Mouse (Mus musculus) liver, postnatal 0 days (tissue): ENCODE measurements around the gene Olfr1342.

Experiments
- CTCF ChIP-seq: sonication (generic); IDR thresholded peaks from 2 replicates; pipeline ENCODE4 v1.5.1; 2016; ENCODE audit warnings: antibody characterized with exemption, low read depth
- EP300 ChIP-seq: IDR thresholded peaks from 2 replicates; pipeline ENCODE4 v1.6.1; 2016; ENCODE audit warnings: antibody characterized with exemption, low read depth, mild to moderate bottlenecking

DNA sequence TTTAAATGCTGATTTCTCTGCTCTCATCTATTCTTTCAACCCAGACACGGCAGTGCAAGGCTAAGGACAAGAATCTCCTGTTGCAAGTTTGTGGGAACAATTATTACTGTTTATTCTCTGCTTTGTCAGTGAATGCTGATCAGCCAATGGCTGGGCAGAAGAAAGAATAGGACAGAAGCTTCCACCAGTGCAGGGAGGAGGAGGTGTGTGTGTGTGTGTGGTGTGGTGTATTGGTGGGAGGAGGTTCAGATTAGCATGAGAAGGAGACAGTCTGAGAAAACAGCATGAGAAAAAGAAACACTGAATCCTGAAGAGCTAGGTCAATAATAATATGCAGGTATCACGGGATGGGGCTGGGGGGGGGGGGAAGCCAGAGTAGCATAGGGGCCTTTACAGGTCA, 1.3 kb upstream of the Olfr1342 start:
- no peak for TF ChIP-seq CTCF
- no peak for TF ChIP-seq EP300
